Mouse (Mus musculus) frontal cortex, postnatal 14 days (tissue): ENCODE data around the gene Thrb.

Experiments
- DNase-seq, 2 experiments: peaks; one replicate each; pipeline ENCODE4 v3.0.0; 2022; ENCODE audit warnings: low spot score in 2 of 2

The Thrb gene

DNA sequence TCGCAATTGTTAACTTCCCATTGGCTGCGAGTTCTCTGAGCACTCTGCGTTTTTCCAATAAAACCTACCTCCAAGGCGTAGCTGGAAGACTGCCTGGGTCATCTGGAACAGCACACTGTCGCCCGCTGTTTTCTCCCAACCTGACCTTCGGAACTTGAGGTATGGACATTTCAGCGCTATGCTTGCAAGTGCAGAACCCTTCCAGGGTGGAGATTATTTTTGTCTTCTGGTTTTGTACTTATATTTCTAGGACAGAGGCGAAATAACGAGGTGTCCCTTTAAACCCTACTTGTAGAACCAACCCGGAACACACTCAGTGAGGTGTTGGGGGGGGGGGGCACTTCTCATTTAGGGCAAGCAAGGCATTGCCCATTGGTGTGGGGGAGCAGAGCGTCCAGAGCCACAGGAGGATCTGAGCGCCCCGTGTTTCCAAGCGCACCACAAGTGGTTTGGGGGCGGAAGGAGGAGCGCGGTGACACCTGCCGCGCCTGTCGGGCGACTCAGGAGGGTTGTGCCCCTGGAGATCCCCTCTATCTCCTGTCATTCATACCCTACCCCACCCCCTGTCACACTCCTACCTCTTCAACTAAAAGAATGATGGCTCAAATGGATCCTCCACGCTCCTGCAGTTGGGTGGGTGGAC is at the start of gene Thrb:
Gene Thrb (plus strand): TSS at position 576 of the 643 bp plus-strand sequence.
- DNase-seq: peak; percentile 18 to 20

DNA sequence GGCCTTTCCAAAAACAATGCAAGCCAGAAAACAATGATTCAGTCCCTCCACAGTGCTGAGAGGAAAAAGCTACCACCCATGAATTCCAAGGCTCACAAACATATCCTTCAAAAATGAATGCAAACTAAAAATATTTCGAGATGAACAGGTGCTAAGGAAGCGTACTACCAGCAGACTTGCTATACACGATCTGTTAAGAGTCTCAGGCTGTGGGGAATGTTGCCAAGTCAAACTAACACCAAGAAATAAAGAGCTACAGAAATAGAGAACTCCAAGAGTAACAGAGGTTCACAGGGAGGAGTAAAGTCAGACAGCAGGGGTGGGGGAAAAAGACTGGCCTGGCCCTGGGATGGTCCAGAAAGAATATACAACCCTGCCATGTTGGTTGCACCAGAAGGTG is 38.4 kb upstream of the Thrb start:
- no peak for DNase-seq

DNA sequence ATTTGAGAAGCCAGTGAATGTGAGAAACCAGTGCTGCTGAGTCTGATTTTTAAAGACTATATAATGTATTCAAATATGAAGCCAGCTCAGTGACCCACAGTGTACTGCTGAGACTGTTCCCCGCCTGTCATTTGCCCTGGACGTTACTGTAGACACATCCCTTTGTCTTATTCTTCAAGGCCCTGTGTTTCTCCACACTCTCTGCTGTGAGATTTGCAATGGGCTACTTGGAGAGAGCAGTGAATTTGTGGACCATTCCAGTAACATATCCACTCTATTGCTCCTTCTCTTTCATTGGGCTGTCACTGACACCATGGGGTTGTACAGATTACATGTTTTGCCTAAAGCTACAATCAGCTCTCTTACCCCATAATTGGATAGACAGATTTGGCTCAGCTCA is 36.1 kb upstream of the Thrb start:
- no peak for DNase-seq

DNA sequence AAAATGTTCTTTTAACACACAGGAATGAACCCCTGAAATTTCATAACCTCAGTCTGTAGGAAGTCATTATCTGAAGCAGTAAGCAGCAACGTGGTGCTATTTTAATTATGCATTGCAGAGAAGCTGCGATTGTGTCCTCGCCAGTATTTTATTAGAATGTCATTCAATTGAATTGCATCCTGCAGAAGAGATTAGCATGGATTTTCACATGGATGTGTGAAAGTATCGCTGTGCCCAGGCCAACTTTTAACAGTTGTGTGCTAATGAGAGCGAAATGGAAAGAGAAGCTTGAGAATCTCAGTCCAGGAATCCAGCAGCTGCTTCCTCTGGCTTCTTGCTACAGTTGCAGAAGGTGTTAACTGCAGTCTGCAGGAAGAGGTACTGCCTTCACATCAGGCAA is 30.8 kb upstream of the Thrb start:
- no peak for DNase-seq

DNA sequence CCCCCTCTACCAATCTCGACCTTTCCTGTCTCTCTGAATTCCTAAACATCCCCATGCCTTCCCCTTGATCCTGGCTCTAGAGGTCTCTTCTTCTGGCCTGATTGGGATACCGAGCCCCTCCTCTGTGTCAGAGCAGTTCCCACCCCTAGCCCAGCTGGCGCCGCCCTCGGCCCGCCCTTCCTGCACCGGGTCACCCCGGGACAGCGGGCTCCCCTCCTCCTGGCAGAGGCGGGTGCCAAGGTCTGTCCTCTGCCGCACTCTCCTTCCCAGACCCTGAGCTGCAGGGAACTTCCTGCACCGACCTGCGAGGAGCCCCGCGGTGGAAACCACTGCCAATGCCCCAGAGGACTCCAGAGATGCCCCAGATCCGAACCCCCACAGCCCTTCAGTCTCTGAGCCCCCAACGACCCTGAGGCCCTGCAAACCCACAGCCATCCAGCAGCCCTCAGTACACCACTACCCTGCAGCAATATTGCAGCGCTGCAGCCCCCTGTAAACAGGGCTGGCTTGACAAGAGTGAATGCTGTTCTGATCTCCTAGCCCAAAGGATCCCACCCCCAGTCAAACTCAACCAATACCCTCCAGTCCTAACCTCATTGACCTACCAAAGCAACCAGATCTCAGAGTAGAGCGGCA is 27.1 kb upstream of the Thrb start:
- peak in 1 of 2 experiments; percentile 26 for DNase-seq

DNA sequence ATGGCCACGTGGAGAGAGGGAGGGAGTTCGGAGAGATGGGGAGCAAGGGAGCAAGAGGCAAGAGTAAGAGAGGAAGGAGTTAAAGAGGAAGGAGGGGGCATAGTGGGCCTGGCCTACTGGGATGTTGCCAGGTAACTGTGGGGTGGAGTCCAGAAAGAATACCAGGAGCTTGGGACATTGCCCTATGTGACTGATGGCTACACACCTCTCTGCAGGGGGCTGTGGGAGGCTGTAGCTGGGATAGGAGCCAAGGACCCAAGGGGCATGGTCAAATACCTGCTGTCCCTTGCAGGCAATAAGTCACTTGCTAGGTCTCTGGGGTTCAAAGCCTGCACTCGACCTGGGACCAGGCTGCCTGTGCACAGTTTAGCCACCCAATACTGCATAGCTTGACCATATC is 23.1 kb upstream of the Thrb start:
- DNase-seq: no peak

DNA sequence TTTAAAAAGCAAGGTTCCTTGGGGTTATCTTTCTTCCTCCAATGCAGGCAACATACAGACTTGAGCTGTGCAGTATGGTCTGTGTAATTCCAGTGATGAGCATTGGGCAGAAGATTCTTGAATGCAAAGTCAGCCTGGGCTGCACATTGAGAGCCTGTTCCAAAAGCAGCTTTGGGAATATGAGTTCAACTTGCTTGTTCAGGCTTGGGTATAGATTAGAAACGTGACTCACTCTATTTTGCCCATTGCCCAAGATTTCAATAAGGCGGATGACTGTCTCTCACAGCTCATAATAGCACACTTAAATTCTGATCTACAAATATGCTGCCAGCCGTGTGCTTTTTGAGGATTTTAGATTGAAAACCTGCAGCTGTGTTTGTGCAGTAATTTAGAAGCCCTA is 18.3 kb upstream of the Thrb start:
- no peak for DNase-seq

DNA sequence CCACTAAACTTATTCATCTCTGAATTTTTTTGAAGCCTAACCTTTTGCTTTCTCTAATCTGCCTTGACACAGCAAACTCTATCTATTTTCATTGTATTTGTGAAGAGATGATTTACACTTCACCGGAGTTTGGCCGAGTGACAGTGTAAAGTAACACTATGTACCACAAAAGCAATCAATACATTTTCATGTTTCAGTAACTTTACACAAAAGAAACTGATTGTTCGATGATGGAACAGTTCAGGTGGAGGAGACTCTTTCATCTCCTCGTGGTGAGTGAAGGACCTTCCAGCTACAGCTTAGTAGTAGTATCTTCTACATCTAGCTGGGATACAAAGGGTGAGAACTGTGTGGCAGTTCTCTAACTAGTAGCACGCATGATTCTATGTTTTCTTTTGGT is 5.0 kb upstream of the Thrb start:
- no peak for DNase-seq

DNA sequence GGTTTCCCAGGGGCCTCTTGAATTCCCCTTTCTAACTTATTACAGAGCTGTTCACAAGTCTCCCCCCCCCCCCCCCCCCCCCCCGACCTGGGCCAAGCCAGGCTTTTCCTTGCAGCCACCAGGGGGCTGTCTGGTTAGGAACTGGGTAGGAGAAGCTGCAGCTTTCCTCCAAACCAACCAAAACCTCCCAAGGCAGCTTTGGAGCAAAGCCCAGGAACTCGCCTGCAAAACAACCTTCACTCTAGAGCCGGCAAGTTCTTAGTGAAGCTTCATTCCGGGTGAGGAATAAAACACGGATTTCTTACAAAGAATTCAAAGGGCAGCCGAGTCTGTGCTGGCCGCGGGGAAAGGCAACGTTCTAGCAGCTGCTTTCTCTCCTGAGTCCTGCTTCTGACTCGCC is 1.0 kb upstream of the Thrb start:
- DNase-seq: peak; percentile 64 to 67

DNA sequence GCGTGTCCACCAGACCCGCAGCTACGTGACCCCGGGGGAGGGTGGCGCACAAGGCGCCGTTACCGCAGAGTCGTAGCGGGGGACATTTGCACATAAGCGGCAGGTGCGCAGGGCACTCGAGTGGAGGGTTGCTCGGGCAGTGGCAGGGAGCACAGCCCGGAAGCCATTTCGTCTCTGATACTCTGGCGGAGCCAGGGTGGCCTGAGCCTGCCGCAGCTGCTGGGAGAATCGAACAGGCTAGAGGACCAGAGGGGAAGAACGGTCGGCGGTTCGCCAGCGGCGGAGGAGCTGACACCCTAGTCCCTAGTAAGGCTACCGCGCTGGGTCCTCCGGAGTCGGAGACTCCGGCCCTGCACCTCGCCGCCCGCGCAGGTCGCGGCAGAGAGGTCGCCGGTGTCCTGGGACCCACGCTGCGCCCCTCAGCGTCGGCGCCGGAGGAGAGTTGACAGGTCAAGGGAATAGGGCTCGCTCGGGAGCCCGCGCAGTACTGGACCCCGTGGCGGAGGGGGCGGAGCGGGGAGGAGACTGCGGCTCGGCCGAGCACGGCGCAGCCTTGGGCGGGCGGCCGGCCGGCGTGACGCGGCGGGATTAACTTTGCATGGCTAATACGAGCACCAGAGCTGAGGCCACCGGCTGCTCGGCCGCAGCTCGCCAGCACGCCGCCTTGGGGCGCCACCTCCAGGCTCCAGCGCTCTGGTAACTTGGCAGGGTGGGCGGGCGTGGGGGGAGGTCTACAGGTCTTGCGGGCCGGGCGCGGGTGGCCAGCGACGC is 453 bp downstream of the Thrb start:
- peak; percentile 54 to 63 for DNase-seq

DNA sequence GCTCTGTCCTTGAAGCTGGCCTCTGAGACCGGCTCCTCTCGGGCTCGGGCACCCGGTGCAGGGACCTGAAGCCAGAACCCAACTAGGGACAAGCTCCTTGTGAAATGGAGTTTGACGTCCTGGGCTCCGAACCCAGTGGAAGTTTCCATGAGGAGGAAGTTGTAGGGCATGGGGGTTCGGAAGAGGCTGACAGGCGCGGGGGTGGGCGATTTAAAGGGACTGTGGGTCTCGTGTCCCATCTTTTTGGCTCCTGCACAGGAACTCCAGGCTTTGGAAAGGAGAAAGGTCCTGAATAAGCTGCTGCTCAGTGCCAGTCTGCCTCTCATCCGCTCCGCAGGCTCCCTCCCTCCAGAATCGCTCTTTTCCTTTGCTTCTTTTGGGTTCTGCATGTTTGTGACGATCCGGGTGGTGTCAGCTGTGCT is 1.1 kb downstream of the Thrb start:
- DNase-seq: peak; percentile 44 to 52

DNA sequence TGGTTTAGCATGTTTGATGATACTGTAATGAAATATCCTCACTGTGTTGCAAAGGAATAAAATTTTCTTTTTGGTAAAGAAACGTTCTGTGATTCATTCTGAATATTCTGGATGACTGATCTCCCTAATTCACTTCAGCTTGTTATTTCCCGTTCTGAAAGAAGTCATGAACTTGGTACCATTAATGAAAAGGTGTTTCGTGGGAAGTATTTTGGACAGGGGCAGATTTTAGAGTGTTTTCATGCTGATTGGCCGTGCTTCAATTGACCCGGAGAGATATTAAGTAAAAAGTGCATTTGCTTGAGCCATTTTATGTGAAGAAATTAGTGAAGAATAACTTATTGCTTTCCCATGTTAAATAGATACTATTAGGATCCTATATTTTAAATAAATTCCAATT is 2.0 kb downstream of the Thrb start:
- DNase-seq: no peak

DNA sequence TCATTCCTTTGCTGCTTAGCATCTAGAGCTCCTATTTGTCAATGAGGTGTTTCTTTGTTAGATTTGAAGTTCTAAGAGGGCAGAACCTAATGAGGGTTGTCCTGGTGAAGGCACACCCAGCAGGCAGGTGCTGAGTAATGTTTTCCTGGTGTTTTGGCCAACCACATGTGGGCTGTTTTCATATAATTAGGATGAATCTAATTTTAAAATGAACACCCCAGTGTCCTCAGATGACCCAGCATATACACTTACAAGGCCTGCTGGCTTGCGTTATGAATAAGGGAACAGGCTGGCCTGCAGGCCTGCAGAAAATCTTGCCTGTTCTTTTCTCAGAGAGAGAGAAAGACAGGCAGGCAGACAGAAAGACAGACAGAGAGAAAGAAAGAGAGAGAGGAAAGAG is 14.3 kb downstream of the Thrb start:
- DNase-seq: no peak

DNA sequence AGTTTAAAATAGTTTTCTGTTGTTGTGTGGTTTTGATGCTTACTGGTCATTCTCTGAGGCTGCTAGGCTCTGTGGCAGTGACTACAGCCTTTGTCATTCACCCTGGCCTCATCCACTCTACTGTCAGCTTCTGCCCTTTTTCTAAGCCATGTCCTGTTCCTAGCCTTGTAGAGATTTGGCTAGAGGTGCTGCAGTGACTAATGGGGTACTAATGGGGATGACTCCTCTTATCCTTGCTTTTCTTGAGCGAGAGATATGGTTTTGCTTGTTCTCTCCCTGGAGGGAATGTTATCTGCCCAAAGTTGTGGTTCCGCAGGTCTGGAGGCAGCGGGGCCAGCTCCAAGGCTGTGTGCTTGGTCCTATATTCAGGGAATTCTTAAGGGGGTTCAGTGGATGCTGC is 15.2 kb downstream of the Thrb start:
- DNase-seq: no peak

DNA sequence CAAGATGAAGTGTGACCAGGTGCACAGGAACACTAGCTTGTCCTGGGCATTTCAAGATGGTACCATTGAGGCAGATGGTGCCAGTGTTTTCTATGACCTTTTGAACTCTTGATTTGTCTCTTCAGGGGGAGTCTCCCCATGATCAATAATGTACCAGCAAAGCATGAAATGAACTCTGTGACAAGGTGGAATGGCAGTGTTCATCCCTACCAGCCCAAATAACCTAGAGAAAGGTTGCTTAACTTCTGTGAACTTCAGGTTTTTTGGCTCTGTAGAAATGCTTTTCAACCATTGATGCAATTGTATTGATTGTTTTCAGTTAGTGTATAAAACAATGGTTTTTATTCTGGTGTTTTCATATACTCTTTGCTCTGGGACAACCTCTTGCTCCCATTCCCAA is 21.4 kb downstream of the Thrb start:
- DNase-seq: no peak

DNA sequence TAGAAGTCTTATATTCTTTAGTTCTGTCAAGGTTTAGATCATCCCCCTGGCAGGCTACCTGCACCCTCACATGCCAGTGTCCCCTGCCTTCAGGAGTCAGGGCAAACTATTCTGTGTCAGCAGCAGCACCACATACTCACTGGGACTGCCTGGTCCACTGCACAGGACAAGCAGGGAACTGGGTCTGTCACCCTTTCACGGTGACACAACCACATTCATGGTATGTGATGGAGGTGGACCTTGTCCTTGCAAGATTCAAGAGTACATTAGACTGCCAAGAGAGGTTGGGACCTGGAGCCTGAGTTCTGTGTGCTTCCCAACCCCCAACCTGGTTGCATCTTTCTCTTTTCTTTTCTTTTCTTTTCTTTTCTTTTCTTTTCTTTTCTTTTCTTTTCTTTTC is 24.8 kb downstream of the Thrb start:
- DNase-seq: no peak

DNA sequence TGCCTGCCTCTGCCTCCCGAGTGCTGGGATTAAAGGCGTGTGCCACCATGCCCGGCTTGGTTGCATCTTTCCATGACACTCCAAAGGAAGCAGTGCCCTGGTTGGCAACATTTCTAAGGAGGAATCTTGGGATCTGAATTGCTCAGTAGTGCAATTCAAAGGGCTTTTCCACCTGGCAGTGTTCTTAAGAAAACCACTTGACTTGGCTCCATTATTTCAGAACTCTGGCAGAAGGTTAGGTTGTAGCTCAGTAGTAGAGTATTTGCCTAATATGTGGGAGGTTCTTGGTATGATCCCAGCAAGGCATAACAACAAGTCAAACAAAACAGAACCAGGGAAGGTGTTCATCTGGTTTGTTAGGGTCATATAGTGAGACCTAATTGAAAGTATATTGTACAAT is 25.4 kb downstream of the Thrb start:
- no peak for DNase-seq

DNA sequence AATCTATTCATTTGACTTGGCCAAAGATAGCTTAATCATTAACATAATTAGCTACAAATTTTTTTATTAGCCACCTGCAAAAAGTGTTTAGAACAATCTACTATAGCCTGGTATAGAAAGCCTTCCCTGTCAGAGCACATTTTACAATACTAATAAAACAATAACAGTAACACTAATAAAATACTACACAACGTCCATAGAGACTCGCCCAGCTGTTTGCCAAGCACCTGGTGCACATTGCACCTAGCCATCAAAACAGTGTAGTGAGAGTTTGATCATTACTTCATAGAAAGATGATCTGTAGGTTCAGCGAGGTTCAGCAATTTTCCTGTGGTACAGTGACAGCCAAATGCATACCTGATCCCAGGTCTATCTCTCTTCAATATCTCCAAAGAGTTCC is 26.9 kb downstream of the Thrb start:
- DNase-seq: no peak

DNA sequence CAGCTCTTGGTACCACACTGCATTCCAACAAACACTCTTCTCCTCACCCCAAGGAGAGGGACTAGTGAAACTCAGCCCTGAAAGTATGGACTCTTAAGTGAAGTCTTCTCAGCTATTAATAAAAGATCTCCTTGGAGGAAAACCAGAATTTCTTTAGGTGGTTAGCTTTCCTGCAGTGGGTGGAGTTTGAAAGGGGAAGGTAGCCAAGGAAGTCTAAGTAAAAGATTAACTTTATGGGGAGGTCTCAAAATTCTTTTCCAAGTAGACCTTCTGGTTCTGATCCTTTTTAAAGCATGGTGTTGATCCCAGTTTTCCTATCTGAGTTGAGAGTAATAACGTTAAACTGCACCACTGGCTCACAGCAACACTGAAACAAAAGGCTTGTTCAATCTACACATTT is 31.2 kb downstream of the Thrb start:
- DNase-seq: no peak

DNA sequence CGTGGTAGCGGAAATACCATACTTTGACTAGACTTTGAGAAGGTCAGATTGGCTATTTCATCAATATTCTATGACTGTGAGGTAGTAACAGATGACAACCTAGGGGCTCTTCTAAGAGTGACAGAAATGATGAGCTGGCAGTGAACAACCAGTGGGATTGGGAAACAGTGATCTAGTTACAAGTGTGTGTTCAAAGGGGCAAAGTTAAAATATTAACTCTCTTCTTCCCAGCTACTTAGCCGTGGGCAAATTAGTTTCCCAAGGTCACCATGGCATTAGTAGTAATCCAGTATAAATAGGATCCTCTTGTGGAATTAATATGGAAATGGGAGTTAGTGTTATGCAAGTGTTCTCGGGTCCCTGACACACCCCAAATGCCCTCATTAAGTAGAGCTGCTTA is 35.5 kb downstream of the Thrb start:
- DNase-seq: no peak

DNA sequence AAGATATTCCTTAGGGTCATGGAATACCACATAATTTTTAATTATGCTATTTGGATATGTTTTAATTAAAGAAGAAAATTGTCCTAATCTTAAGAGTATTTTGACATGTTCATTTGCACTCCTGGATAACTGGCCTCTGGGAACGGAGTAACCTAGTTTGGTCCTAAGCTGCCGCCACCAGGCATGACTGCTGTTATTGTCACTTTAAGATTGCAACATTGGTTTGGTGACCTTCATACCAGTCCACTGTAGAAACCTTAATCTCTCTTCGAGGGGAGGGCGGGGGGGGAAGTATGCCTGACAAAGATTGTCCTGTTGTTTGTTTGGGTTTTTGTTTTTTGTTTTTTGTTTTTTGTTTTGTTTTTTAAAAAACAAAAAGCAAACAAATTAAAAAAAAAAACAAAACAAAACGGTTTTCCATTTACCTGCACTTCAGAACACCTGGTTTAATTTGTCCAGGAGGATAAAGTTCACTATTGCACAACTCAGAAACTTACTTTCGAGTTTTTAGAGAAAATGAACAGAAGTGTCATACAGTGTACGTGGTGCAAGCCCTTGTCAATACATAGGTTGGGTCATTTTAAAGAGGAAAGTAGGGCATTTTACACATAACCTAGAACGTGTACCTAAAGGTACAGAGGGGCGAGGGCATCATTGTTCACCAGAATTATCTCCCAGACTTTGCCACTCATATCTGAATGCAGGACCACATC is 38.0 kb downstream of the Thrb start:
- no peak for DNase-seq

DNA sequence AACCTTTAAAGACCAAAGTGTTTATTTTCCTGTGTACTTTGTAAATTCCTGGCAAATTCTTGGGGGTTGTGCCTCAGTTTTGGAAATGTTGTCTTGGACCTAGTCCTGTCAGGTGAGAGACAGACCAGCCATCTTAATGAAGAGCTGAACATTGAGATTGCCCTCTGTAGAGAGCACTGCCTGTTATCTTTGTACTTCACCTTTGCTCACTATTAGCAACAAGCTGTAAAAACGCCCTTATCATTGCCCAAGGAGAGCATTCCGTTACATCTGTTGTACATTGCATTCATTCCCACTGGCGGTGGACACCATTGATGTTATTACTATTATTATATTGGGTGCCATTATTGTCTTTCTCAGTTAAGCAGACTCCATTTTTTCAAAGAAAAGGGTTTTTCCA is 40.2 kb downstream of the Thrb start:
- no peak for DNase-seq
